Mouse (Mus musculus): ENCODE measurements at regions not wholly inside any gene's neighbourhood (a gene's known extent, or its start where the extent isn't known, plus 50 kb on each side); places are given as distances from the start of the nearest gene placed in this dataset.

DNA sequence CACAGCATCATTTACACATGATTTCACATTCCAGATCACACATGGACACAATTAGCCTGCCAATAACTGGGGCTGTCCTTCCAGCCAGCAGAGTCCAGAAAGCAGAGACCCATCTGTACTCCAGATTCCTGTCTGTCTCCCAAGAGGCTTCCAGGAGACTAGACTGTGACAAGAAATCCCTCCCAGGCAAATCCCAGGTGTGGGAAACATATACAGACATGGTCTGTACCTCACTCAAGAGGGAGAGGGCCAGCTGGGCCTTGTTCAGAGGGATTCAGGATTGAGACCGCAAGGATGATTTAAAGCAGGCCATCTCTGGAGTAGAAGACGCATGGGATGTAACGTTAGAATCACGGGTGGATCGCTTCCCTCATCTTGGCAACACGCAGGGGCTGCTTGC, 182.7 kb upstream of the Prr30 start:
- no peak overlapping the region for H3K4me3 ChIP-seq (ENCODE audit: low read depth, low read length)
- no peaks in the 10 kb centered on the region for H3K36me3 ChIP-seq (ENCODE audit: control insufficient read depth, insufficient read depth, low read length, poor library complexity, severe bottlenecking)
- no peaks in the 10 kb centered on the region for H3K9me3 ChIP-seq (replicated peaks; ENCODE audit: control insufficient read depth, insufficient read depth, low read length, poor library complexity, severe bottlenecking)
- H3K9ac ChIP-seq (ENCODE audit: low read depth, poor library complexity, severe bottlenecking) = no peak overlapping the region
- H3K27ac ChIP-seq (ENCODE audit: insufficient read depth, low read length) = no peak overlapping the region
- TF ChIP-seq CTCF (IDR thresholded peaks at IDR 0.05; ENCODE audit: low read depth, low read length) = no peak
- TF ChIP-seq EP300 (IDR thresholded peaks at IDR 0.05; ENCODE audit: insufficient read depth, low read depth, low read length) = no peak
- no peak for TF ChIP-seq POLR2A (IDR thresholded peaks at IDR 0.05; ENCODE audit: insufficient read depth, low read length)
- no peaks in the 10 kb centered on the region for H3K4me1 ChIP-seq (ENCODE audit: control insufficient read depth, insufficient read depth, low read length)
- no peaks in the 10 kb centered on the region for H3K27me3 ChIP-seq (ENCODE audit: control insufficient read depth, insufficient read depth, low read length, poor library complexity, severe bottlenecking)

DNA sequence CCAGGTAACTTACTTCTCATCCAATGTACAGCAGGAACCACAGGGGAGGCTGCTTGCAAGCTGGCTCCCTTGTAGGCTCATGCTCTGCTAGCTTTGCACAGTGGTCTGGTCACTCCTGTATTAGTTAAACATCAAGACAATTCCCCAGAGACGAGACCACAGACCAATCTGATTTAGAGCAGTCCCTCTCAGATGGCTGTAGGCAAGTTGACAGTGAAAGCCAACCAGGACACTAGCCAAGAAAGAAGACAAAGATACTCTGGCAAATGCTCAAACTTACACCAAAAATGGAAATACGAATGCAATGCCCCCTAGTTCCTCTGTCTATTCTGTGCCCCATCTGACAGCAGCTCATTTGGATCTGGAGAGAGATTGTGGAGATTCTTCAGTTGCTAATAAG, 181.8 kb upstream of the Prr30 start:
- Histone ChIP-seq H3K9ac (ENCODE audit: low read depth, poor library complexity, severe bottlenecking) (no peak overlapping the region), H3K27me3 (ENCODE audit: control insufficient read depth, insufficient read depth, low read length, poor library complexity, severe bottlenecking) (no peaks in the 10 kb centered on the region), H3K9me3 (replicated peaks; ENCODE audit: control insufficient read depth, insufficient read depth, low read length, poor library complexity, severe bottlenecking) (no peaks in the 10 kb centered on the region), H3K4me3 (ENCODE audit: low read depth, low read length) (no peak overlapping the region), H3K4me1 (ENCODE audit: control insufficient read depth, insufficient read depth, low read length) (no peaks in the 10 kb centered on the region), H3K36me3 (ENCODE audit: control insufficient read depth, insufficient read depth, low read length, poor library complexity, severe bottlenecking) (no peaks in the 10 kb centered on the region), H3K27ac (ENCODE audit: insufficient read depth, low read length) (no peak overlapping the region)
- TF ChIP-seq CTCF (IDR thresholded peaks at IDR 0.05; ENCODE audit: low read depth, low read length) (no peak), POLR2A (IDR thresholded peaks at IDR 0.05; ENCODE audit: insufficient read depth, low read length) (no peak), EP300 (IDR thresholded peaks at IDR 0.05; ENCODE audit: insufficient read depth, low read depth, low read length) (no peak)

DNA sequence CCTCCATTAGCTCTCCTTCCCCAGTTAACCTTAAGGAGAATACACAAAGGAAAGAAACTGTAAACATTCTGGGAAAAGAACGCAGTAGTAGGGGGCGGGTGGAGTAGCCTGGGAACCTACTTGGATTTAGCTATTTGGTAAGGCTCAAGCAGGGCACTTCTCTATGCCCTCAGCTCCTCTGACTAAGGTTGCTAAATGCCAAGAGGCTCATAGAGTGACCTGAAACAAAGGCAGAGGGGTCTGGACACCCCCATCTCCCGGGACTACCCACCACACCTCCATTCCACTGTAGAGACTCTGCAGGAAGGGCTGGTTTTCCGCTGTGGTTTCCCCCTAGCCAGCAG, 179.5 kb upstream of the Prr30 start:
- no peaks in the 10 kb centered on the region for H3K4me1 ChIP-seq (ENCODE audit: control insufficient read depth, insufficient read depth, low read length)
- no peak for TF ChIP-seq CTCF (IDR thresholded peaks at IDR 0.05; ENCODE audit: low read depth, low read length)
- no peak for TF ChIP-seq POLR2A (IDR thresholded peaks at IDR 0.05; ENCODE audit: insufficient read depth, low read length)
- no peak for TF ChIP-seq EP300 (IDR thresholded peaks at IDR 0.05; ENCODE audit: insufficient read depth, low read depth, low read length)
- H3K9ac ChIP-seq (ENCODE audit: low read depth, poor library complexity, severe bottlenecking) = no peak overlapping the region
- no peak overlapping the region for H3K4me3 ChIP-seq (ENCODE audit: low read depth, low read length)
- H3K9me3 ChIP-seq (replicated peaks; ENCODE audit: control insufficient read depth, insufficient read depth, low read length, poor library complexity, severe bottlenecking) = no peaks in the 10 kb centered on the region
- H3K36me3 ChIP-seq (ENCODE audit: control insufficient read depth, insufficient read depth, low read length, poor library complexity, severe bottlenecking) = no peaks in the 10 kb centered on the region
- no peak overlapping the region for H3K27ac ChIP-seq (ENCODE audit: insufficient read depth, low read length)
- no peaks in the 10 kb centered on the region for H3K27me3 ChIP-seq (ENCODE audit: control insufficient read depth, insufficient read depth, low read length, poor library complexity, severe bottlenecking)

DNA sequence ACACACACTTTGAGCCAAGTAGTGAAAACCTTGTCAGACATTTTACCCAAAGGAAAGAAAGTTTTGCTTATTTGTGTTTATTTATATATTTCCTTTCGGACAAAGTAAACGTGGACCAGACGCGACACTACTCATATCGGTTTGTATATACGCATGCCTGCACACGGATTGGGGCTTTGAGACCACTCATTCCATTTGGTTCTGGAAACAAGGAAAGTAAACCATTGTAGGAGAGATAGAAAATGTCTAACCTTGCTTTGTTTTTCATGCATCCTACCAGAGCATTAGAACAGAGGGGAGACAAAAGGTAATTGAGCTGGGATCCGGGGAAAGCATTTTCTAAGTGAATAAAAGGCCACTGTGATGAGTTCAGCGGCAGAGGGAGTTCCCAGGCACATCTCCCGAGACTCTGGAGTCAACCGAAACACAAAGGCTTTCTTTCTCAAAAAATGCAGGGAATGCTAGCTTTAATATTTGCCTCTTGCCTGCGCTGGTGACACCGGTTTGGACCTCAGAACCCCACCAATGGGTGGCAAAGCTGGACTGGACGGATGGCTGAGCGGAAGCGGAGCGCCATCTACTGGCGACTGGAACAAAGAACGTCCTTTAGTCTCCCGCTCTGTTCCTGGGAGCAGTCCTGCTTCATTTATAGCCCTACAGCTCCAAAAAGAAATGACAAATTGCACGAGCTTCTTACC, 179.0 kb upstream of the Prr30 start:
- H3K36me3 ChIP-seq (ENCODE audit: control insufficient read depth, insufficient read depth, low read length, poor library complexity, severe bottlenecking) = no peaks in the 10 kb centered on the region
- no peaks in the 10 kb centered on the region for H3K27me3 ChIP-seq (ENCODE audit: control insufficient read depth, insufficient read depth, low read length, poor library complexity, severe bottlenecking)
- no peaks in the 10 kb centered on the region for H3K4me1 ChIP-seq (ENCODE audit: control insufficient read depth, insufficient read depth, low read length)
- no peak overlapping the region for H3K4me3 ChIP-seq (ENCODE audit: low read depth, low read length)
- no peak overlapping the region for H3K27ac ChIP-seq (ENCODE audit: insufficient read depth, low read length)
- H3K9me3 ChIP-seq (replicated peaks; ENCODE audit: control insufficient read depth, insufficient read depth, low read length, poor library complexity, severe bottlenecking) = no peaks in the 10 kb centered on the region
- TF ChIP-seq POLR2A (IDR thresholded peaks at IDR 0.05; ENCODE audit: insufficient read depth, low read length) = no peak
- peak; percentile 88 for TF ChIP-seq CTCF (IDR thresholded peaks at IDR 0.05; ENCODE audit: low read depth, low read length)
- TF ChIP-seq EP300 (IDR thresholded peaks at IDR 0.05; ENCODE audit: insufficient read depth, low read depth, low read length) = no peak
- no peak overlapping the region for H3K9ac ChIP-seq (ENCODE audit: low read depth, poor library complexity, severe bottlenecking)

DNA sequence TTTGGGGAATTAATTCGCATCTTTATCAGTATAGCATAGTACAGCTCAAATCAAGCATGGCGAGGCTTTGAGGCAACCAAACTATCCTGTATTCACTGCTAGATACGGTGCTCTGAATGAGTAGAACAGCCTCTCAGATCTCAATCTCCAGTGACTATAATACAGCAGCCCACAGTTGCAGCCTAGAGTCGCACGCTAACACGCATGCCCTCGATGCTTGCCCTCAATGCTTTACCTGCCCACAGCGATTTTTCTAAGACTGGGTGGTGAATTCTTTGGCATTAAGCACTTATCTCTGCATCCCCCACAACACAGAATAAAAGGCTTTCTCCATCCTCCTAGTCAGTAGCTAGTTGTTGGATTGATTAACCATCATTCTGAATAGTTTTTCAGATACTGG, 178.4 kb upstream of the Prr30 start:
- Histone ChIP-seq H3K27ac (ENCODE audit: insufficient read depth, low read length) (no peak overlapping the region), H3K36me3 (ENCODE audit: control insufficient read depth, insufficient read depth, low read length, poor library complexity, severe bottlenecking) (no peaks in the 10 kb centered on the region), H3K9me3 (replicated peaks; ENCODE audit: control insufficient read depth, insufficient read depth, low read length, poor library complexity, severe bottlenecking) (no peaks in the 10 kb centered on the region), H3K9ac (ENCODE audit: low read depth, poor library complexity, severe bottlenecking) (no peak overlapping the region), H3K27me3 (ENCODE audit: control insufficient read depth, insufficient read depth, low read length, poor library complexity, severe bottlenecking) (no peaks in the 10 kb centered on the region), H3K4me3 (ENCODE audit: low read depth, low read length) (no peak overlapping the region), H3K4me1 (ENCODE audit: control insufficient read depth, insufficient read depth, low read length) (no peaks in the 10 kb centered on the region)
- no peak for TF ChIP-seq CTCF (IDR thresholded peaks at IDR 0.05; ENCODE audit: low read depth, low read length)
- TF ChIP-seq EP300 (IDR thresholded peaks at IDR 0.05; ENCODE audit: insufficient read depth, low read depth, low read length) = no peak
- no peak for TF ChIP-seq POLR2A (IDR thresholded peaks at IDR 0.05; ENCODE audit: insufficient read depth, low read length)

DNA sequence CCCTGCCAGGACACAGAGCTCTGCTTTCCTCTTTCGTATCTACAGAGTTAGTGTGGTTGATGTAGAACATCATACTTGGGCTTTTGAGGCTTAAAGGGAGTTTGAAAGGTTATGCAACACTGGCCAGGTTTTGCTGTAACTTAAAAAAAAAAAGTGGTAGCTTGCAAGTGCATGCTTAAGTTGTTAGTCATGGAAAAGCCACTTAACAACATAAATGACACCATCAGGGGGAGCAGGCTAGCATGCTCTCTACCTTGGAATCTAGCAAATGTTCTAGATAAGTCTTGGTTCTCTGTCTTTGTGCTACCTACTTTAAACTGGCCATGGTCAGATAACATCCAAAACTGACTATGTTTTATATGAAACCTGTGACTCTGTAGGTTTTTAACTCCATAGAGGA, 176.6 kb upstream of the Prr30 start:
- H3K9ac ChIP-seq (ENCODE audit: low read depth, poor library complexity, severe bottlenecking) = no peak overlapping the region
- no peak overlapping the region for H3K27ac ChIP-seq (ENCODE audit: insufficient read depth, low read length)
- no peaks in the 10 kb centered on the region for H3K27me3 ChIP-seq (ENCODE audit: control insufficient read depth, insufficient read depth, low read length, poor library complexity, severe bottlenecking)
- H3K36me3 ChIP-seq (ENCODE audit: control insufficient read depth, insufficient read depth, low read length, poor library complexity, severe bottlenecking) = no peaks in the 10 kb centered on the region
- TF ChIP-seq CTCF (IDR thresholded peaks at IDR 0.05; ENCODE audit: low read depth, low read length) (no peak), EP300 (IDR thresholded peaks at IDR 0.05; ENCODE audit: insufficient read depth, low read depth, low read length) (no peak), POLR2A (IDR thresholded peaks at IDR 0.05; ENCODE audit: insufficient read depth, low read length) (no peak)
- no peaks in the 10 kb centered on the region for H3K9me3 ChIP-seq (replicated peaks; ENCODE audit: control insufficient read depth, insufficient read depth, low read length, poor library complexity, severe bottlenecking)
- H3K4me1 ChIP-seq (ENCODE audit: control insufficient read depth, insufficient read depth, low read length) = no peaks in the 10 kb centered on the region
- H3K4me3 ChIP-seq (ENCODE audit: low read depth, low read length) = no peak overlapping the region

Data from ES-Bruce4 (cell line).